Mouse (Mus musculus): ENCODE results near the gene Insr.
A peak's percentile ranks its signal among the peaks of the same experiment; 100 is the strongest.
"Not testable (repeated sequence)": the region's sequence is repeated elsewhere in the genome, so short reads cannot be mapped to it uniquely, and the experiment has no call there.

Insr gene

DNA sequence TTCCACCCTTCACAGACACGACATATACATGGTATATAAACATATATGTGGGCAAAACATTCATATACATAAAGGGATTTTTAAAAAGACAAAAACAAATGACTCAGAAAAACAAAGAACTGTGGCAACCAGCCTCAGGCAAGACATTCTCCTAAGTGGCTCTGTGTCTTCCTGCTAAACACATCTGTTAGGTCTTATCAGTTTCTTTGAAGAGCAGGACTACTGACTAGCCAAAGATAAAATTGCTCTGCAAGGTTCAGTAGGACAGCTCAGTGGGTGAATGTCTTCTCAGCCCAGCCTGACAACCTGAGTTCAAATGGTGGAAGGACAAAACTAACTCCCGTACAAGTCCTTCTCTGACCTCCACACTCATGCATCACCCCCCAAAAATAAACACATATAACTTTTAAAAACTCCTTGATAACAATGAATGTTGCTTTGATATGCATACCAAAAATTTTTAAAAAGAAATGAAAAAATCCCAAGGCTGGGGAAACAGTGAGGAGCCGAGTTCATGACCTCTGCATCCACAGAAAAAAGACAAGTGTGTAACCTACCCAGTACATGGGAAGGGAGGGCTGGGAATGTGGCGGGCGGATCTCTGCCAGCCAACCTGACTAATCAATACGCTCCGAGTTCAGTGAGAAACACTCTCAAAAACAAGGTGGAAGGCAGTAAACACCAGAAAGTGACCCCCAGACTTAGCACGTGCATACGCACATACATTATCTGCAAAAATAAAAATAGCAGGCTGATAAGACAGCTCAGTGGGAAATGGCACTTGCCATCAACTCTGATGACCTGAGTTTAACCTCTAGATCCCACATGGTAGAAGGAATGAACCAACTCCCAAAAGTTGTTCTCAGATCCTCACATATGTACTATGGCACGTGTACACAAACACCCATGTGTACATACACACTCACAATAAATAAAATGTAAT is 49.0 kb downstream of the Insr start:
- no peak for DNase-seq (ENCODE audit: low read depth)

DNA sequence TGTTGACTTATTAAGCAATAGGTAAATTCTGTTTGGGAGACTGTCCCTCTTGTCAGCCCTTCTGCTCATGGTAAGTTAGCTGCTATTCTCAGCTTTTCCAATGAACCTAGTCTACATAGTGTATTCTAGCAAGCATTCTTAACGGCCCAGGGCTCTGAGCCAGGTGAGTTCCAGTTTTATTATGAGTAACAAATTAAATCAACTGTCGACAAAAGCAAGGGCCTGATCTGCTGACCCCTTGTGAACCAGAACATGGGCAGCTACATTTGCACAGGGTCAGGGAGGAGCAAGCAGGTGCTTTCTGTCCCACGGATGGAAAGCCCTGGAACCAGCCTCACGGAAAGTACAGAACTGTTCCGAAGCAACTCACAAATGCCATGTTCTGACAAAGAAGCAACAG is 52.0 kb downstream of the Insr start:
- no peak for DNase-seq (ENCODE audit: low read depth)

DNA sequence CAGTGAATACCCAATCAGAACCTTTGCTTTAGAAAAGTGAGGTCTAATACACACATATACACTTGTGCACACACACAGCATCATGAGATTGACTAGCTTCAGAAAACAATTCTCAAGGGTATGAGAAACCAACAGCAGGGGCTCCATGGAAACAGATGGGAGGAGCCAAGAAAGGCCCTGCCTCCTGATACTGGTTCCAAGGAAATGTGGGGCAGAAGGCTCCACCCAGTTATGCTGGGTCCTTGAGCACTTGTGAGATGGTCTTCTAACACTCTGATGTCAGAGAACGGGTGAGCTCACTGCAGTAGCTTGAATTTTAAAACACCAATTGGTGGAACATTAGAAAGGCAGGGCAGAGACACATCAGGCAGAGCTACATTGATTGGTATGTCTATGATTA is 53.7 kb downstream of the Insr start:
- no peak for DNase-seq (ENCODE audit: low read depth)

DNA sequence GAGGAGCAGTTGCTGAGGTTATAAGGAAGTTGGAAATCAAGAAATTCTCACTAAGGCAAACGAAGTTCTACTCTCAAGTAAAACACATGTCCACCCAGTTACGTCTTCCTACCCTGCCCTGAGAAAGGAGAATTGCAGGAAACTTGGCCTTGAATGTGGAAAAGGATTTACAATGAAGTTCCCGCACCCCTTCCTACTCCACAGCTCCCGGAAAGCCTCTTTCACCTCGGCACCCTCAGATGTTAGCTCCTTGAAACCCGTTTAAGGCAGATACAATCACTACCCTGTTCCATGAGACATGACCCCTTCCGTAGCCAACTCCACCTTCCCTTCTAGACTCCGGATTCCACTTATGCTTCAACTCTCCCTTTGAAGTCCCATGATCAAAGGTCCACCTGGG is 54.2 kb downstream of the Insr start:
- no peak for DNase-seq (ENCODE audit: low read depth)

DNA sequence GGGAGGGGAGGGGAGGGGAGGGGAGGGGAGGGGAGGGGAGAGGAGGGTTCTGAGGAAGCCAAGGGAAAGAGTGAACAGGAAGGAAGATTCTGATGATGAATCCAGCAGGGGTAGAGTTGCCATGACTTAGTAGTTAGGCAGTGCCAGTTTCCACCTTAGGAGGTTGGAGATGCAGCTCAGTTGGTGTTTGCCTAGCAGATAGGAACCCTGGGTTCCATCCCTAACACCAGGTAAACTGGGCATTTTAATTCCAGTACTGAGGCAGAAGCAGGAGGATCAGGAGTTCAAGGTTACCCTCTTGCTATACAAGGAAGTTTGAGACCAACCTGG is 56.8 kb downstream of the Insr start:
- no peak for DNase-seq (ENCODE audit: low read depth)

DNA sequence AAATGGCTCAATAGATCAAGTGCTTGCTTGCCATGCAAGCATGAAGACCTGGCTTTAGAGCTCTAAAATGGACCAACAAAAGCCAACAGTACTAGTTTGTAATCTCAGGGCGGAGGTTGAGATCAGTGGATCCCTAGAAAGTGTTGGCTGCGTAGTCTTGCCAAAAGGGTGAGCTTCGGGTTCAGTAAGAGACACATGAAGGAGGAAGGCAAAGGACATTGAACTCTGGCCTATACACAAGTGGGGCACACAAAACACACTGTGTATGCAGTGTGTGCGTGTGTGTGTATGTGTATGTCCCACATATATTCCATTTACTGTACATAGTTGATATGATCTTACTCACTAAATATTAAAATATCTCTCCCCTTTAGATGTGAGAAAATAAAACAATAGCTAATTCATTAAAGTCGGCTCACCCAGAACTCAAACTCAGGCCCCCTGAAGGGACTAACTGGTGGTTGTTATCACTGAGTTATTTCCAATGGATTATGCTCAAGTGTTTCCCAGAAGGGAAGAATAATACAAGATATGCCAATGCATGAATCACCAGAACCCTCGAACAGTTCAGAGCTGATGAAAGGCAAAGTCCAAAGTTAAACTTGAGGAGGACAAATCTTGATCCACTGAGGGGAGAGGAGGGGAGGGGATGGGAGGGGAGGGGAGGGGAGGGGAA is 57.3 kb downstream of the Insr start:
- peak; percentile 54 for DNase-seq (ENCODE audit: low read depth)

DNA sequence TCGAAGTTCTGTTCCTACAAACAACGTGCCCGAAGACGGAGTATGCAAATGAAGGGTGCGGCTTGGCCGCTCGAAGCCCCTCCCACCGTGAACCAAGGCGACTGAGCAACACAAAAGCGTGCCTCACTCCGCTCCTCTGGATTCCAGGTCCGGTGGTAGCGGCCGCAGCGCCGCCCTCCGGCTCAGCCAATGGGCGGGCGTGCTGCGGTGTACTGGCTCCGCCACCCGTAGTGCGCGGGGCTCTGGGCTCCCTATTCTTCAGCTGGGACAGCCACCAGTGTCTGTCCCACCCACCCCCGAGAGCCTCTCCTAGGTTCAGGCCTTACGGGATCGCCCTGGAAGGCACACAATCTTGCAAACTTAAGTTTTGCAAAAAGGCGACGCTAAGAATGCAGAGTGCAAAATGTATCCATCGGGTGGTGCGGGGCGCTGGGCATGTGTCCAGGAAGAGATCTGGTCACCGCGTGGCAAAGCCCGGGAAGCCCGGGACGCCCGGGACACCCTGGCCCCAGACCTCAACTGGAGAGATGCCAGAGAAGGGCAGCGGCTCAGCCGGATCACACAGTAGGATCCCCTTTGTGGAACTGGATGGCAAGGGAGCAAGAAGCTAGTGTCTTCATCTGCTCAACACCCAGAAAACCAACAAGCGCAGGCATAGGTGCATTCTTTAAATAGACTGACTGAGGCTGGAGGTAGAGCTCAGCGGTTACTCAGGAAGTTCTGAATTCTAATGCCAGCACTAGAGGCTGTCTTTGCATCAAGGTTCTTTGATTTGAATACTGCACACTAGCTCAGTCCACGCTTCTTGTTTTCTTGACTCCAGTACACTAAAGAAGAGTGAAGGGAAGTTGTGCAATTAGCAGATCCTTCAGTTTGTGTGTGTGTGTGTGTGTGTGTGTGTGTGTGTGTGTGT is 58.1 kb downstream of the Insr start:
- peak; percentile 96 for DNase-seq (ENCODE audit: low read depth)

DNA sequence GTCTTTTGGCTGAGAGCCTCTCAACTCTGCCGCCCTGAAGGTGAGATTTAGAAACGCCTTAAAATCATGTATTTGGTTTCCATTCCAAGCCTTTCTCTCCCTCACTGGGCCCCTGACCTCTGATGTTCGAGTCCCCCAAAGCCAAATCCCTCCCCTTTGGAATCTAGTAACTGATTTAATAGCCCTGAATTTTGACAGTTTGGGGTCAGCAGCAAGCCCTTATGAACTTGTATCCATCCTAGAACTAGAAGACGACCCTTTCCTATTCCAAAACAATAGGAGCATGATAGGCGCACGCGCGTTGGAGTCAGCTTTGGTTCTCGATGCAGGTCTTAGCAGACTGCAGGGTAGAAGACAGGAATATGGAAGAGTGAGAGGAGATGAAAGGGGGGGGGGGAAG is 58.9 kb downstream of the Insr start:
- peak; percentile 77 for DNase-seq (ENCODE audit: low read depth)

DNA sequence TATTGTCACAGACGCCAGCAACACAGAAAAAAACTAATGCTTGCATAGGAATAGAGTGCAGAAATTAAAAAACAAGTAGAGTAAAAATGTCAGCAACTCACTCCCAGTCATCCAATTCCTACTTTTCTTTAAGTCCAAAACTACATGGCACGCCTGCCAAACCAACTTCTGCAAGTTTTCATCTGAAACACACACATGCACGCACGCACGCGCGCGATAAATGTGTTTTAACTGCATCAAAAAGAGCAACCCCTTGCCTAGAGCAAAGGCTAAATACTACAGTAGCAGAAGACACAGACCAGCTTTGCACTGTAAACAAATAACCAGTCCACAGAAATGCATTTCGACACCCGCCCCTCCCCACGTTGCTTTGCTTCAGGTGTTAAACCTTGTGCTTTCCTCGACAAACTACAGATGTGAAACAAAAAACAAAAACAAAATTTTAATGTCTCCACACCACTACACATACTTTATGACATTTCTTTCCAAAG is 59.5 kb downstream of the Insr start:
- peak; percentile 50 for DNase-seq (ENCODE audit: low read depth)

DNA sequence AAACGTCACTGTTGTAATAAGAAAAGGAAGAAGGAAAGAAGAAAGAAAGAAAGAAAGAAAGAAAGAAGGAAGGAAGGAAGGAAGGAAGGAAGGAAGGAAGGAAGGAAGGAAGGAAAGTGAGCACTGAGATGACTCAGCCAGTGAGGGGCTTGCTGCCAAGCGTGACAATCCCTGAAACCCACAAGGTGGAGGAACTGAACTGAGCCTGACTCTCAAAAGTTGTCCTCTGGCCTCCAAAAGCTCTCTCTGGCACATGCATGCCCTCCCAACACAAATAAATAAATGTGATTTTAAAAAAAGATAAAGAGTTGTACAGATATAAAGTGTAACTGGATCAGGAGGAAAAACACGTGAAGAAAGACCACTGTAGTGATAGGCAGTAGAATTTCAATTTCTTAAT is 60.2 kb downstream of the Insr start:
- peak; percentile 55 for DNase-seq (ENCODE audit: low read depth)

DNA sequence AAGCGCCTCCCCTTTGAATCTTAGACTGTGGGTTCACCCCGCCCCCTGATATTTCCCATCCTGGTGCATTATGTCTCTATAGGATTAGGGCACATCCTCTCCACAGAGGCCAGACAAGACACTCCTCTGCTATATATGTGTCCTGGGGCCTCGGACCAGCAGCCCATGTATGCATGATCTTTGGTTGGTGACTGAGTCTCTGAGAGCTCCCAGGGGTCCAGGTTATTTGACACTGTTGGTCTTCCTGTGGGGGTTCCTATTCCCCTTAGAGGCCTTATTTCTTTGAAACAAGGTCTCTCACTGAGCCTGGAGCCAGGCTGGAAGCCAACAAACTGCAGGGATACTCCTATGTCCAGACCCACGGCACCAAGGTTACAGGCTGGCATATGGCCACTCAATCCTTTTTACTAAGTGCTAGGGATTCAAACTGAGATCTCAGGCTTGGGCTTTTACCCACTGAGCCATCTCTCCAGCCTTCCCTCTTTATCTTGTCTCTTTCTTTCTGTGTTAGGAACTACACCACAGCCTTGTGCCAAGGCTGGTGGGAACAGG is 62.8 kb downstream of the Insr start:
- DNase-seq (ENCODE audit: low read depth) = no peak

DNA sequence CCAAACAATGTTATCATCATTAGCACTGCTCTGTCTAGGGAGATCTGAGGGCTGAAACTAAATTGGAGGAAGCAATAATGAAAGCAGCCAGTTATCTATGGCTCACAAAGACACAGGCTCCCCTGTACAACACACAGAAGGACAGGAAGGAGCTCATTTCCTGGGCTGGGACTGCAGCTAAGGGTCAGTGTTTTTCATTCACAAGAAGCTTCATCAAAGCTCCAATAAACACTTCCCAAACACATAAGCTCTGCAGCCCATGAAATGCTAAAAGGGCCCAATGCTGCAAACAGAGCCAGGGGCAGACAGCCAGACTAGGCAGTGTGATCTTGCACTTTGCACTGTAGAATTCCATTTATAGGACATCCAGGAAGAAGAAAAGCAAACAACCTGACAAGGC is 63.9 kb downstream of the Insr start:
- peak; percentile 34 for DNase-seq (ENCODE audit: low read depth)

DNA sequence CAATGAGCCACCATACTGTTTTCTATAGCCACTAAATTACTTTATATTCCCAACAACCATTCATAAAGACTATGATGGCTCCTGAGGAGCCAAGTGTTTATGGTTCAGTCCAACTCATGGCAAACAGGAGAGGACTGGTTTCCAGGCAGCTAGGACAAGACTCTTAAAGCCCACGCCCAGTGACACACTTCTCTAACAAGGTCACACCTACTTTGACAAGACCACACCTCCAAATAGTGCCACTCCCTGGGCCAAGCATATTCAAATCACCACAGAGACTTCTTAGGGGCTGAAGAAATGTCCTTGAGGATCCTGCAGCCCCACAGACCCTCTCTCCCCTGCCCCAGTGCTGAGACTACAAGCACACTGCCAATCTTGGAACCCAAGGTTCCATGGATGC is 64.8 kb downstream of the Insr start:
- DNase-seq (ENCODE audit: low read depth) = no peak

DNA sequence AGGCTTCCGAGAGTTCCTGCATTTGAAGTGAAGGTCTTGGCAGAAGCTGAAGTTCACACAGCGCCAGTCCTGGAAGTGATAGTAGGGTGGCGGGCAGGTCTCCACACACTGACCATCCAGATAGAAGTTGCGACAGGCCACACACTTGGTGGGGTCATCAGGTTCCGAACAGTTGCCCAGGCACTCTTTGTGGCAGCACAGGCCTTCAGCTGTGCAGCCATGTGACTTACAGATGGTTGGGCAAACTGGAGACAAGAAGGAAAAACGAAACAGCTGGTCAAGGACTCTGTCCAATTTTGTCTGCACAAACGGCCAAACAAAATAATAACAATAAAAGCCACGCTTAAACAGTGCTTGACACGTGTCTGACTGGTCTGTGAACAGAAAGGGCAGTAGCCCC is 68.0 kb downstream of the Insr start:
- peak; percentile 62 for DNase-seq (ENCODE audit: low read depth)

DNA sequence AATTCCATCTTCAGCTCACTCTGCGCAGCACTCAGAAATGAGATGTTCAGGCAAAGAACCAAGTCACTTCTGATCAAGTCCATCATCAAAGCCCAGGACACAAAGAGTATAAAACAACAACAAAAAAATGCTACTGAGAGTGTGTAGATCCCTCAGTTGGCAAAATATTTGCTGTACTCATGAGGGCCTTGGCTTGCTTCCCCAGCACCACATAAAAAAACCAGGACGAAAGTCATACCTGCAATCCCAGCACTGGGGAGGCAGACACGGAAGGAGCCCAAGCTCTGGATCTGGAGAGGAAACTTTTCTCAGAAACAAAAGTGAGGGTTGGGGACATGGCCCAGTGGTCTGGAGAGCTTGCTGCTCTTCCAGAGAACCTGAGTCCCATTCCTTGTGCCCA is 69.5 kb downstream of the Insr start:
- DNase-seq (ENCODE audit: low read depth) = no peak

DNA sequence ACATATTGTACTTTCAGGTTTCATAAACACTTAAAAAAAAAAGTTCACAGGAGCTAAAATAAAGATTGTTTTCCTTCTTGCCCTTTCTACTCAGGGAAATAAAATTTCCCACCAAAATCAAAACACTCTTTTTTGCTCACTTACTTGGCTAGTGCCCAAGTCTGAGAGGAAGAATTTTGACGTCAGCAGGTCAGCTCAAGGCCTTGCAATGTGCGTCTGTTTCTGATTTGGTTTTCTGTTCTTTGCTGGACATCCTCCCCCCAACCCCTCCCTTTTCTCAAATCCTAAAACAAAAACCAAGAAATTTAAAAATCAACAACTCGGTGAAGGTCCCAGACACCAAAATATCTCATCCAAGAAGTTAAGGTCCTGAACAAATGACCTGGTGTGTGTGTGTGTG is 70.1 kb downstream of the Insr start:
- DNase-seq (ENCODE audit: low read depth) = peak; percentile 92

DNA sequence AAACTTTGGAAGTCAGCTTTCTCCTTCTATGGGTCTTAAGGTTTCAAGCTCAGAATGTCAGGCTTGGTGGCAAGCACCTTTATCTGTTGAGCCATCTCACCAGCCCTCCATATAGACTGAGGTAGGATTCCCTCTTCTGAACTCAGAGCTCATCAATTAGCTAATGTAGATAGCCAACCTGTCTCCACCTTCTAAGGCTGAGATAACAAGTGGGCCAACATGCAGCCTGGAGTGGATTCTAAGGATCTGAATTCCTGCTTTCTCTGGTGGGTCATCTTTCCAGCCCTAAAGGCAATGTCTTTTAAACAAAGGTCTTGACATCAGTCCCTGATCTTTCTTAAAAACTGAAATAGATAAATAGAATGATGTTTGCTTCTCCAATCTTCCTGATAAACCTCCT is 70.7 kb downstream of the Insr start:
- DNase-seq (ENCODE audit: low read depth) = no peak

DNA sequence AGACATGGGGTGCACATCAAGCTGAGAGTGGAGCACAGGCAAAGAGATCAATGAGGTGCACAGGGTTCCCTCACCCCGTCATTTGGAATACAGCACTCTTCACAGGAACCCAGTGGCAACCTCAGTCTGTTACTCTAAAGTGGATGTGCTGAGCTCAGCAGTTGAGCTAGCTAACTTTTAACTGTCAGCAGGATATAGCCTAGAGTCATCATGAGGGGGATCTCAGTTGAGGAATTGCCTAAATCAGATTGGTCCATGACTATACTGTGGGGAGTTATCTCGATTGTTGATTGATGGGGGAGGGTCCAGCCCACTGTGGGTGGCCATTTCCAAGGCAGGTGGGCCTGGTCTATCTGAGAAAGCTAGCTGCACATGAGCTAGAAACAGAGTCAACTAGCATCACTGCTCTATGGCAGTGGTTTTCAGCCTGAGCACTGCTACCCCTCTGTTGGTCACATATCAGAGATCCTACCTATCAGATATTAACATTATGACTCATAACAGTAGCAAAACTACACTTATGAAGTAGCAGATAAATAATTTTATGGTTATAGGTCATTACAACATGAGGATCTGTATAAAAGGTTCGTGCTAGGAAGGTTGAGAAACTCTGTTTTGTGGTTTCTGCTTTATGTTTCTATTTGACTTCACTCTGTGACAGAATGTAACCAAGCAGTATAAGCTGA is 74.5 kb downstream of the Insr start:
- DNase-seq (ENCODE audit: low read depth) = no peak

DNA sequence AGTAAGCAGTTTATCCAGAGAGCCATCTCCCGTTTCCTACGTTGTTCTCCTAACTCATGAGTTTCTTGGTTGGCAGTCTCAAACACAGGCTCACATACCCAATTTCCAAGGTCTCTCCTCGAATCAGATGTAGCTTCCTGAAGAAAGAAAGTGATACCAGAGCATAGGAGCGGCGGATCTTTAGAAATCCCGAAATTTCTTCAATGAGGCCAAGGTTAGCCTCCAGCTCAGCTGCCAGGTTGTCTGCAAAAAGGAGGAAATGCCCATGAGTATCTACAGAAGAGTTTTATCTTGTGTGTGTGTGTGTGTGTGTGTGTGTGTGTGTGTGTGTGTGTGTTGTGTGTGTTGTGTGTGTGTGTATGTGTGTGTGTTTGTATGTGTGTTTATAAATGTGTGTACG is 76.6 kb downstream of the Insr start:
- DNase-seq (ENCODE audit: low read depth) = no peak

DNA sequence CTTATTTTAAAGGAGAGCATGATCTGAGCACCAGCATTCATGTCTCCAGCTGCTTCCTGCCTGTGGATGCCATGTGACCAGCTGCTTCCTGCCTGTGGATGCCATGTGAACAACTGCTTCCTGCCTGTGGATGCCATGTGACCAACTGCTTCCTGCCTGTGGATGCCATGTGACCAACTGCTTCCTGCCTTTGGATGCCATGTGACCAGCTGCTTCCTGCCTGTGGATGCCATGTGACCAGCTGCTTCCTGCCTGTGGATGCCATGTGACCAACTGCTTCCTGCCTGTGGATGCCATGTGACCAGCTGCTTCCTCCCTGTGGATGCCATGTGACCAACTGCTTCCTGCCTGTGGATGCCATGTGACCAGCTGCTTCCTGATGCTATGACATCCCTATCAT is 85.1 kb downstream of the Insr start:
- DNase-seq (ENCODE audit: low read depth) = not testable (repeated sequence)

DNA sequence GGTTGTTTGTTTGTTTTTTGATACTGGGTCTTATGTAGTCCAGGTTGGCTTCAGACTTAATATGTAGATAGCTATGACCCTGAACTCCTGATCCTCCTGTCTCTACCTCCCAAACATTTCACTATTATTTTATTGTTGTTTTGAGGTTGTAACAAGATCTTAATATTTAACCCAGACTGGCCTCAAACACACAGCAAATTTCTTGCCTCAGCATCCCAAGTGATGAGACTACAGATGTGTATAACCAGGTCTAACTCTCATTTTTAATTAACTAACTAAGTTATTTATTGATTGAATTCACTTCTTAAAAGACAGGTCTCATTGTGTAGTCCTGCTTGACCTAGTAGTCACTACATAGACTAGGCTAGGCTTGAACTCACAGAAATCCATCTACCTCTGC is 88.4 kb downstream of the Insr start:
- DNase-seq (ENCODE audit: low read depth) = no peak

DNA sequence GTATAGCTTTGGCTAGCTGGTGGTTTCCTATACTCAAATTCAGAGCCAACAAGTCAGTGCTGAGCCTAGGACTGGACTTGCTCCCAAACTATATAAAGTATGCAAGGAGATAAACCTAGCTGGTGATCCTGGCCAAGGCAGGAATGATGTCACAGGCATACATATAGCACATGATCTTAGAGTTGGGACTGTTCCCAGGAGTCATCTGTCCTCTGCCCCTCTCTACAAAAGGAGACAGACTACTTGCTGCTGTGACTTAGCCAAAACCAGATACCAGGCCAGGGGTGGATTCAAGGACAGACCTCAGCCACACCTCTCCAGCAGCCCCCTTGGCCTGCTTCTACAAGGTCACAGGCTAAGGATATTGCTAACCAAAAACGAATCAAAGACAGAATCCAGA is 92.0 kb downstream of the Insr start:
- DNase-seq (ENCODE audit: low read depth) = peak; percentile 64

Measured in NIH3T3 (cell line).